Mouse (Mus musculus): ENCODE data around the gene Cpxm2.

Gene Cpxm2

GRCm38 (mm10) chr7:132015193-132015592, 139.3 kb downstream of the Cpxm2 start:
- no peak for DNase-seq

- DNase-seq, result no peak
Observed at GRCm38 (mm10) chr7:132013970-132014369, 140.6 kb downstream of the Cpxm2 start.

- no peak for DNase-seq
Observed at GRCm38 (mm10) chr7:132012969-132013679, 141.4 kb downstream of the Cpxm2 start.

GRCm38 (mm10) chr7:132009002-132009401, 145.5 kb downstream of the Cpxm2 start:
- no peak for DNase-seq

GRCm38 (mm10) chr7:132005996-132006696, 148.4 kb downstream of the Cpxm2 start:
- DNase-seq, result no peak

GRCm38 (mm10) chr7:131992873-131993272, 161.7 kb downstream of the Cpxm2 start:
- DNase-seq, result no peak

GRCm38 (mm10) chr7:131992226-131992625, 162.3 kb downstream of the Cpxm2 start:
- no peak for DNase-seq

GRCm38 (mm10) chr7:131989056-131989455, 165.5 kb downstream of the Cpxm2 start:
- no peak for DNase-seq
